Mouse (Mus musculus): ENCODE measurements at regions not wholly inside any gene's neighbourhood (a gene's known extent, or its start where the extent isn't known, plus 50 kb on each side); places are given as distances from the start of the nearest gene placed in this dataset.

GRCm38 (mm10) chr3:130850766-130851308 lies 120.6 kb upstream of the Rpl34 start:
- TF ChIP-seq CTCF (IDR thresholded peaks at IDR 0.05; ENCODE audit: borderline replicate concordance, insufficient read depth, low read length), result no peak
- TF ChIP-seq POLR2A (IDR thresholded peaks at IDR 0.05; ENCODE audit: low read depth, low read length), result no peak

Data from embryonic fibroblast, embryonic 13.5 days (primary cell).